Mouse (Mus musculus) midbrain, postnatal 0 days (tissue): Measurements from ENCODE around the gene Pakap. TPM values are rescaled to one million over a fixed set of nuclear protein-coding genes. Genes with fewer than 3 reads are reported as not detected.

ENCODE experiments used
- ATAC-seq: fragments of 200-750 bp; cut with Nextera tagmentation; 2 replicates; pipeline ENCODE4 v1.8.0; 2017; ENCODE audit warnings: moderate number of reproducible peaks, mild to moderate bottlenecking, moderate TSS enrichment, moderate library complexity; ENCODE audit not compliant: low FRiP score
- DNase-seq: peaks from one replicate; pipeline ENCODE4 v3.0.0-alpha.2; 2015; ENCODE audit warnings: low spot score
- H3K27ac ChIP-seq: fragments of 300-500 bp; sonication (generic); 2 replicates; pipeline ENCODE4 v1.5.1; 2014; ENCODE audit warnings: low read depth, mild to moderate bottlenecking, low read length, mixed read lengths
- H3K27me3 ChIP-seq: fragments of 300-500 bp; sonication (generic); 2 replicates; pipeline ENCODE4 v1.6.1; 2014; ENCODE audit warnings: low read length, control low read depth, mixed read lengths; ENCODE audit not compliant: insufficient read depth
- H3K36me3 ChIP-seq: fragments of 300-500 bp; sonication (generic); 2 replicates; pipeline ENCODE4 v1.6.1; 2014; ENCODE audit warnings: low read length, control low read depth, mixed read lengths; ENCODE audit not compliant: insufficient read depth
- H3K4me1 ChIP-seq: fragments of 300-500 bp; sonication (generic); 2 replicates; pipeline ENCODE4 v1.6.1; 2014; ENCODE audit warnings: mild to moderate bottlenecking, control low read depth, antibody characterized with exemption, low read length, mixed read lengths; ENCODE audit not compliant: insufficient read depth
- H3K4me2 ChIP-seq: fragments of 300-500 bp; sonication (generic); 2 replicates; pipeline ENCODE4 v1.6.1; 2014; ENCODE audit warnings: low read depth, mild to moderate bottlenecking, low read length, mixed read lengths; ENCODE audit not compliant: poor library complexity, severe bottlenecking
- H3K4me3 ChIP-seq: fragments of 300-500 bp; sonication (generic); 2 replicates; pipeline ENCODE4 v1.5.1; 2014; ENCODE audit warnings: low read depth, mild to moderate bottlenecking, low read length, moderate library complexity
- H3K9ac ChIP-seq: fragments of 300-500 bp; sonication (generic); replicated peaks from 2 replicates; pipeline ENCODE4 v1.6.1; 2014; ENCODE audit warnings: mild to moderate bottlenecking, low read length, moderate library complexity, mixed read lengths; ENCODE audit not compliant: poor library complexity, severe bottlenecking
- H3K9me3 ChIP-seq: fragments of 300-500 bp; sonication (generic); 2 replicates; pipeline ENCODE4 v1.6.1; 2016; ENCODE audit warnings: low read length, control low read depth
- CTCF ChIP-seq: IDR thresholded peaks from 2 replicates; pipeline ENCODE4 v1.5.1; 2016; ENCODE audit warnings: antibody characterized with exemption, mild to moderate bottlenecking
- WGBS: fragments of 180-500 bp; shearing (Covaris S2); extraction: QIAGEN DNeasy Blood & Tissue Kit; methylation state at CpG from one replicate; pipeline ENCODE4 v1.1.7; 2014; 5-methylcytosine and 5-hydroxymethylcytosine counted together
- polyA plus RNA-seq: library from polyadenylated mRNA; unstranded; fragments of >200 nt; fragmentation: Nextera tagmentation; extraction: Ambion mirVana; gene quantifications from 2 replicates; pipeline ENCODE4 v1.2.1, GENCODE M21; 2015
- total RNA-seq: library from RNA; depleted of rRNA; stranded (reverse); fragments of >200 nt; gene quantifications from 2 replicates; pipeline ENCODE4 v1.2.3, GENCODE M21; 2014

Gene Pakap
- total and polyA plus RNA-seq, 2 experiments from 2014 or later = 8.4 to 13.5 TPM

DNA sequence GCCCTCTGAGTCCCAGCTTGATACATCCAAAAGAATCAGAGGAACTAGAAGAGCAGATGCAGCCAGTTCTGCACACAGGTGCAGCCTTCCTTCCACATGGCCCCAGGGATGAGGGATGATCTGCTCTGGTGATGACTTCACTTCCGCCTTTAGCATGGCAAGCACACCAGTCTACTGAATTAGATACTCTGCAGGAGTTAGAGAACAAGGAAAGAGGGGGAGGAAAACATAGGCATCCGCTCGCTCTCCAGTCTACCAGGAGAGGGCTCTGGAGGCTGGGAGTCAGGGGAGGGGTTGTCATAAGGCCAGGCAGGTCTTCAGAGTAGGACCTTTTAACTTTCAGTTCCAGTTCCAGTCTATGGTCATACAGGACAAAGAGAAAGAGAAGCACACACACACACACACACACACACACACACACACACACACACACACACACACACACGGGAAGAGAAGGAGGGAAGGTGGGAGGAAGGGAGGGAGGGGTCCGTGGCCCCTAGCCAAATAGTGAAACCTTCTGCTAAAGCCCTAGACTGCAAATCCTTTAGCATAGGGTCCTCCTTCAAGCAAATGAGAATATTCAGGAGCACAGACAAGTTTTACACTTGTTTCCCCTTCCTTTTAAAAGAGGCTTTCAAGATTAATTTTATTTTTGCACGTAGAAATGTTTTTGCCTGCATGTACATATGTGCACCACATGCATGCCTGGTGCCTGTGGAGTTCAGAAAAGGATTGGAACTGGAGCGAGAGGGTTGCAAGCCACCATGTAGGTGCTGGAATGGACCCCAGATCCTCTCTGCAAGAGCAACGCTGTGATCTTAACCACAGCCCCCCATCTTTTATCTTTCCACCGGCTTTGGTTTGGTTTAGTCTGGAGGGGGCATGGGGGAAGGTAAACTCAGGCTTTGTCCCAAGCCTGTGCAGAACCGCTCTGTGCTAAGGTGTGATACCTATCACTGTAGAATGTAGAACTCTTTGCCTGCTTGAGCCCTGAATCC, 346.5 kb downstream of the Pakap start:
- no peak overlapping the region for H3K4me2 ChIP-seq
- WGBS = 80% methylated on average over 10 of the region's 10 CpGs
- no peak overlapping the region for H3K27ac ChIP-seq
- H3K4me1 ChIP-seq = no peaks in the 10 kb centered on the region
- TF ChIP-seq CTCF = 0 out of 2 replicates have a peak, but pooled peaks have one; percentile 35
- no peaks in the 10 kb centered on the region for H3K27me3 ChIP-seq
- no peak overlapping the region for H3K9ac ChIP-seq
- no peaks in the 10 kb centered on the region for H3K9me3 ChIP-seq
- H3K4me3 ChIP-seq = no peak overlapping the region
- ATAC-seq (0 out of 2 replicates have a peak, but pooled peaks have one; percentile 22), DNase-seq (no peak)
- no peaks in the 10 kb centered on the region for H3K36me3 ChIP-seq

DNA sequence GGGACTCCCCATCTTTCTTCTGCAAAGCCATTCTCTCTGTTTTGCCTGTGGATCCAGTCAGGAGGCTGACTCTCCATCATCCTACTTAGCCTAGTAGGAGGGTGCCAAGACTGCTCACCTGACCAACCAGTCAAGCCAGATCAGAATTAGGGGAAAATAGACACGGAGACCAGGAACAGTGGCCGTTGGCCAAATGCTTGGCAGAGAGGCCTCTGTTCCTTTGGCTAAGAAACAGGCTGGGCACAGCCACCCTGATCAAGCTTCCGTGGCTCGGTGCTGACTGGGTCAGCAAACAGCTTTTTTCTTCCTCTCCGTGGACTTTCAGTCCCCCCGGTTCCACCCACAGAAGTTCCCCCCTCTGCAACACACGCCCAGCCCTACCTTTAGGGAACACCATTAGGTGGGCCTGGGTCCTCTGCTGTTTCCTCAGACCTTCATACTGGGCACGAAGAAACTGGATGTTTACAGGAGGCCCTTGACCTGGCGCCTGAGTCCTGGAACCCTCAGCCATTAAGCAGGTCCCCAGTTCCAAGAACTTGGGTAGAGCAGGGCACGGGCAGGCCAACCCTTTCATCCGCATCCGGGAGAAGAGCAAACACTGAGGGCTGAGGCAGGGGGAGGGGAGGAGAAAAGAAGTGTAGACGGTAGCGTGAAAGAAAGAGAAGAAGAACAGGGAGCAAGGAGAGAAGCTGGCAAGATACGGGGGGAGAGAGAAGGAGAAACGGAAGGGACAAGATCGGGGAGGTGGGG, 347.4 kb downstream of the Pakap start:
- no peaks in the 10 kb centered on the region for H3K9me3 ChIP-seq
- 44% methylated on average over 17 of the region's 17 CpGs for WGBS
- H3K36me3 ChIP-seq = no peaks in the 10 kb centered on the region
- H3K27ac ChIP-seq = no peak overlapping the region
- H3K4me1 ChIP-seq = no peaks in the 10 kb centered on the region
- no peak overlapping the region for H3K4me2 ChIP-seq
- 0 out of 2 replicates have a peak, but pooled peaks have one; percentile 41 for ATAC-seq
- H3K27me3 ChIP-seq = no peaks in the 10 kb centered on the region
- H3K4me3 ChIP-seq = no peak overlapping the region
- H3K9ac ChIP-seq = no peak overlapping the region
- TF ChIP-seq CTCF = no peak
- DNase-seq = peak; percentile 69

DNA sequence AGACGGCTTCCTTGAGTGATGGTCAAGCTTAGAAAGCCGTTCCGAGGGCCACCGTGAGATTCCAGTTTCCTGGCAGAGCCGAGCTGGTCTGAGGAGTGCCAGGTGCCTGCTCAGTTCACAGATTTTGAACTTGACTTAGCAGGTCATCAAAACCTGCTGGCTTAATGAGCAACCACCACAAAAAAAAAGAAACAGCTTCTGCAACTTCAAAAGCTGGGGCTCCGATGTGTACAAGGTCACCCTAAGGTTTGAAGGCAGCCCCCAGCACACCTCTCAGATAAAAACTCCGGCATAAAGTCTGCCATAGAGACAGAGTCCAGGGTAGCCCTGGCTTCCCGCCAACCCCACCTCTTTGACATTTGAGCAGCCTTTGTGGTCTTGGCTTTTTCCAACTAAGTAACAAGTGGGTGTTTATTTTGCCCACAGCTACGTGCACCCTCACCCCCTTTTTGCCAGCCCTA, 348.3 kb downstream of the Pakap start, which contains the start of gene D630039A03Rik:
Gene D630039A03Rik (minus strand): TSS at position 97 of the 461 bp plus-strand sequence.
- Histone ChIP-seq H3K4me2 (no peak within 1 kb of the TSS), H3K27me3 (no peaks in the 10 kb centered on the region), H3K36me3 (no peaks in the 10 kb centered on the region), H3K9me3 (no peaks in the 10 kb centered on the region), H3K4me3 (no peak within 1 kb of the TSS), H3K9ac (no peak within 1 kb of the TSS), H3K4me1 (no peaks in the 10 kb centered on the region), H3K27ac (no peak within 1 kb of the TSS)
- no peak for TF ChIP-seq CTCF
- DNase-seq (no peak), ATAC-seq (no peak)
- 35% methylated on average over 9 of the region's 9 CpGs for WGBS

- Histone ChIP-seq H3K4me3 (no peak overlapping the region), H3K36me3 (no peaks in the 10 kb centered on the region), H3K27ac (no peak overlapping the region), H3K27me3 (no peaks in the 10 kb centered on the region), H3K9ac (no peak overlapping the region), H3K4me2 (no peak overlapping the region), H3K9me3 (no peaks in the 10 kb centered on the region), H3K4me1 (no peaks in the 10 kb centered on the region)
- no peak for DNase-seq
- ATAC-seq = no peak
- 81% methylated on average over 4 of the region's 4 CpGs for WGBS
- no peak for TF ChIP-seq CTCF
Measured at GRCm38 (mm10) chr4:57916711-57917110, 348.7 kb downstream of the Pakap start.

GRCm38 (mm10) chr4:57919494-57920423, 351.8 kb downstream of the Pakap start:
- ATAC-seq (no peak), DNase-seq (no peak)
- H3K36me3 ChIP-seq = no peaks in the 10 kb centered on the region
- H3K4me3 ChIP-seq = no peak overlapping the region
- no peak overlapping the region for H3K9ac ChIP-seq
- H3K27me3 ChIP-seq = no peaks in the 10 kb centered on the region
- 16% methylated on average over 8 of the region's 8 CpGs for WGBS
- H3K27ac ChIP-seq = no peak overlapping the region
- H3K9me3 ChIP-seq = no peaks in the 10 kb centered on the region
- H3K4me1 ChIP-seq = peaks cover 3% of the 10 kb centered on the region; the same call in 1 of the 2 replicates
- no peak overlapping the region for H3K4me2 ChIP-seq
- TF ChIP-seq CTCF = no peak
